Mouse (Mus musculus): ENCODE data around the gene Tmed1. TPM values are rescaled to one million over a fixed set of nuclear protein-coding genes. Genes with fewer than 3 reads are reported as not detected.
A peak's percentile ranks its signal among the peaks of the same experiment; 100 is the strongest.

Tmed1 gene
- polyA plus RNA-seq, 1 experiment from 2014 or later = 52.7 TPM

- no peaks in the 10 kb centered on the region for H3K27me3 ChIP-seq (replicated peaks; ENCODE audit: control insufficient read depth, insufficient read depth, low read length)
- no peak overlapping the region for H3K27ac ChIP-seq (ENCODE audit: low read length)
- no peak overlapping the region for H3K4me2 ChIP-seq (ENCODE audit: low read length)
- peaks cover 8% of the 10 kb centered on the region for H3K36me3 ChIP-seq (ENCODE audit: control insufficient read depth, insufficient read depth)
- H3K4me1 ChIP-seq (replicated peaks; ENCODE audit: control insufficient read depth, insufficient read depth, low read length) = 0 out of 2 replicates have a peak, but pooled peaks cover 10% of the 10 kb centered on the region
- no peak for ATAC-seq
- no peak overlapping the region for H3K4me3 ChIP-seq (replicated peaks; ENCODE audit: low read length)
- no peak overlapping the region for H3K9ac ChIP-seq (replicated peaks; ENCODE audit: low read depth, low read length)
- WGBS = 86% methylated on average over 3 of the region's 3 CpGs
- H3K9me3 ChIP-seq (ENCODE audit: control insufficient read depth, low read length) = no peaks in the 10 kb centered on the region
Observed at GRCm38 (mm10) chr9:21463766-21464564, 46.1 kb downstream of the Tmed1 start.

GRCm38 (mm10) chr9:21463138-21463590, 46.9 kb downstream of the Tmed1 start:
- H3K9ac ChIP-seq (replicated peaks; ENCODE audit: low read depth, low read length) = 0 out of 2 replicates have a peak overlapping the region, but pooled peaks have one; percentile 20
- H3K4me1 ChIP-seq (replicated peaks; ENCODE audit: control insufficient read depth, insufficient read depth, low read length) = 0 out of 2 replicates have a peak, but pooled peaks cover 10% of the 10 kb centered on the region
- no peak overlapping the region for H3K4me3 ChIP-seq (replicated peaks; ENCODE audit: low read length)
- H3K4me2 ChIP-seq (ENCODE audit: low read length) = no peak overlapping the region
- ATAC-seq = no peak
- H3K36me3 ChIP-seq (ENCODE audit: control insufficient read depth, insufficient read depth) = peaks cover 8% of the 10 kb centered on the region
- no peaks in the 10 kb centered on the region for H3K27me3 ChIP-seq (replicated peaks; ENCODE audit: control insufficient read depth, insufficient read depth, low read length)
- peak overlapping the region; percentile 17; the same call in 1 of the 2 replicates for H3K27ac ChIP-seq (ENCODE audit: low read length)
- H3K9me3 ChIP-seq (ENCODE audit: control insufficient read depth, low read length) = no peaks in the 10 kb centered on the region
- WGBS = 79% methylated on average over 5 of the region's 5 CpGs

- Histone ChIP-seq H3K9ac (replicated peaks; ENCODE audit: low read depth, low read length) (no peak overlapping the region), H3K27me3 (replicated peaks; ENCODE audit: control insufficient read depth, insufficient read depth, low read length) (no peaks in the 10 kb centered on the region), H3K4me2 (ENCODE audit: low read length) (no peak overlapping the region), H3K4me3 (replicated peaks; ENCODE audit: low read length) (no peak overlapping the region), H3K4me1 (replicated peaks; ENCODE audit: control insufficient read depth, insufficient read depth, low read length) (0 out of 2 replicates have a peak, but pooled peaks cover 10% of the 10 kb centered on the region), H3K36me3 (ENCODE audit: control insufficient read depth, insufficient read depth) (no peaks in the 10 kb centered on the region; the same call in 1 of the 2 replicates), H3K9me3 (ENCODE audit: control insufficient read depth, low read length) (no peaks in the 10 kb centered on the region), H3K27ac (ENCODE audit: low read length) (no peak overlapping the region)
- ATAC-seq = no peak
- 95% methylated on average over 3 of the region's 3 CpGs for WGBS
Observed at GRCm38 (mm10) chr9:21460400-21460940, 49.6 kb downstream of the Tmed1 start.

GRCm38 (mm10) chr9:21458821-21459220, 51.2 kb downstream of the Tmed1 start:
- Histone ChIP-seq H3K36me3 (ENCODE audit: control insufficient read depth, insufficient read depth) (no peaks in the 10 kb centered on the region), H3K4me1 (replicated peaks; ENCODE audit: control insufficient read depth, insufficient read depth, low read length) (0 out of 2 replicates have a peak, but pooled peaks cover 7% of the 10 kb centered on the region), H3K4me2 (ENCODE audit: low read length) (no peak overlapping the region), H3K4me3 (replicated peaks; ENCODE audit: low read length) (no peak overlapping the region), H3K27me3 (replicated peaks; ENCODE audit: control insufficient read depth, insufficient read depth, low read length) (no peaks in the 10 kb centered on the region), H3K9ac (replicated peaks; ENCODE audit: low read depth, low read length) (no peak overlapping the region), H3K27ac (ENCODE audit: low read length) (no peak overlapping the region), H3K9me3 (ENCODE audit: control insufficient read depth, low read length) (no peaks in the 10 kb centered on the region)
- 69% methylated on average over 3 of the region's 3 CpGs for WGBS
- ATAC-seq = no peak

Small RNAs within 50 kb of the gene (microRNA-seq; reads per million reads assigned to microRNA genes)
- gene Mir199a-1 = not detected

Other genes starting within 250 kb of the Tmed1 start
- gene Atg4d, start 245.0 kb downstream of the Tmed1 start, polyA plus RNA-seq (2015; fragmentation: Nextera tagmentation; extraction: Ambion mirVana) = 47.6 and 51.8 TPM in 2 replicates
- gene Kri1, start 222.3 kb downstream of the Tmed1 start, polyA plus RNA-seq (2015; fragmentation: Nextera tagmentation; extraction: Ambion mirVana) = 18.3 and 20.1 TPM in 2 replicates
- gene Cdkn2d, start 218.8 kb downstream of the Tmed1 start, polyA plus RNA-seq (2015; fragmentation: Nextera tagmentation; extraction: Ambion mirVana) = 85.1 and 97.7 TPM in 2 replicates
- 1.8 and 2.9 TPM in 2 replicates for gene Ap1m2, start 197.9 kb downstream of the Tmed1 start, polyA plus RNA-seq (2015; fragmentation: Nextera tagmentation; extraction: Ambion mirVana)
- gene Slc44a2, start 189.6 kb downstream of the Tmed1 start, polyA plus RNA-seq (2015; fragmentation: Nextera tagmentation; extraction: Ambion mirVana) = 86.2 and 88.7 TPM in 2 replicates
- 309 and 325 TPM in 2 replicates for gene Ilf3, start 142.4 kb downstream of the Tmed1 start, polyA plus RNA-seq (2015; fragmentation: Nextera tagmentation; extraction: Ambion mirVana)
- gene Qtrt1, start 98.4 kb downstream of the Tmed1 start, polyA plus RNA-seq (2015; fragmentation: Nextera tagmentation; extraction: Ambion mirVana) = 48.4 and 53.8 TPM in 2 replicates
- gene Dnm2, start 85.3 kb downstream of the Tmed1 start, polyA plus RNA-seq (2015; fragmentation: Nextera tagmentation; extraction: Ambion mirVana) = 76.1 and 82.5 TPM in 2 replicates
- 2.8 and 3.5 TPM in 2 replicates for gene AB124611, start 15.9 kb upstream of the Tmed1 start, polyA plus RNA-seq (2015; fragmentation: Nextera tagmentation; extraction: Ambion mirVana)
- 26.5 and 27.8 TPM in 2 replicates for gene Carm1, start 36.6 kb upstream of the Tmed1 start, polyA plus RNA-seq (2015; fragmentation: Nextera tagmentation; extraction: Ambion mirVana)
- gene Timm29, start 82.5 kb upstream of the Tmed1 start, polyA plus RNA-seq (2015; fragmentation: Nextera tagmentation; extraction: Ambion mirVana) = 58.2 and 58.4 TPM in 2 replicates
- 22.7 and 24.8 TPM in 2 replicates for gene Yipf2, start 82.6 kb upstream of the Tmed1 start, polyA plus RNA-seq (2015; fragmentation: Nextera tagmentation; extraction: Ambion mirVana)
- 162 and 165 TPM in 2 replicates for gene Smarca4, start 105.9 kb upstream of the Tmed1 start, polyA plus RNA-seq (2015; fragmentation: Nextera tagmentation; extraction: Ambion mirVana)
- gene Ldlr, start 213.2 kb upstream of the Tmed1 start, polyA plus RNA-seq (2015; fragmentation: Nextera tagmentation; extraction: Ambion mirVana) = 16.1 and 18.8 TPM in 2 replicates